Mouse (Mus musculus): ENCODE data around the gene Itga10.
A peak's percentile ranks its signal among the peaks of the same experiment; 100 is the strongest.

Gene Itga10

GRCm38 (mm10) chr3:96606618-96607017, 38.8 kb upstream of the Itga10 start:
- Histone ChIP-seq H3K27me3 (ENCODE audit: control insufficient read depth, insufficient read depth, low read length, poor library complexity, severe bottlenecking) (no peaks in the 10 kb centered on the region), H3K36me3 (ENCODE audit: control insufficient read depth, insufficient read depth, low read length, poor library complexity, severe bottlenecking) (no peaks in the 10 kb centered on the region)
- no peak for DNase-seq (ENCODE audit: low read depth, low spot score)

DNA sequence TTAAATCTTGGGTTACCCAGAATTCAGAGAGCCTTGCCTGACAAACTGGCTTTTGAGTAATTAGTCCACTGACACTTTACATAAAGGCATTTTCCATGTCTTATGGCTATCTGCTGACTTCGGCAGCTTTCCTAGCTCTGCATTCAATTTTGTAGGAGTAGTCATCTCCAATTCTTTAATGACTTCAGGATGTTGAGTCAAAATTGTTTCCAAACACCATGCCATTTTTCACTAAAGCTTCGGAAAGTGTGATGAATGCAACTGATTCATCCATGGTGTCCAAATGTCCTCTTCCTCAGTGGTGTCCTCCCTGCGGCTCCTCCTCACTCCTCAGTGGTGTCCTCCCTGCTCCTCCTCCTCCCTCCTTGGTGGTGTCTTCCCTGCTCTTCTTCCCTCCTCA, 27.4 kb upstream of the Itga10 start:
- DNase-seq (ENCODE audit: low read depth, low spot score), result no peak
- no peaks in the 10 kb centered on the region for H3K27me3 ChIP-seq (ENCODE audit: control insufficient read depth, insufficient read depth, low read length, poor library complexity, severe bottlenecking)
- H3K36me3 ChIP-seq (ENCODE audit: control insufficient read depth, insufficient read depth, low read length, poor library complexity, severe bottlenecking), result no peaks in the 10 kb centered on the region

DNA sequence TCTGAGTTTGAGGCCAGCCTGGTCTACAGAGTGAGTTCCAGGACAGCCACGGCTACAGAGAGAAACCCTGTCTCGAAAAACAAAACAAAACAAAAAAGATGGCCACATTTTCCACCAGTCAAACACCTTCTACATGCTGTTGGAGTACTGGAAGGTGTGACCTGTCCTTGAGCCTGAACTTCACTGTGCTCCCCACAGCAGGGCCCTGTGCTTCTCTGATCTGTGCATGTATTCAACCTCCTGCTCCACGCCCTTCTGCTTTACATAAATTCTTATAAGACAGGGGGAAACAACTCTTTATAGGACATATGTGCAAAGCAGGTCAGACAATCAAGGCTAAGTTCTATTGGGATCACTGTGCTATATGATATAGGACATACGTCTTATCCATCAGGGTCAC, 22.2 kb upstream of the Itga10 start:
- DNase-seq (ENCODE audit: low read depth, low spot score), result no peak
- H3K27me3 ChIP-seq (ENCODE audit: control insufficient read depth, insufficient read depth, low read length, poor library complexity, severe bottlenecking), result no peaks in the 10 kb centered on the region
- no peaks in the 10 kb centered on the region for H3K36me3 ChIP-seq (ENCODE audit: control insufficient read depth, insufficient read depth, low read length, poor library complexity, severe bottlenecking)

GRCm38 (mm10) chr3:96629729-96630600, 15.4 kb upstream of the Itga10 start, which contains the start of gene Rbm8a:
TSS of gene Rbm8a (plus strand) at chr3:96629933.
- no peaks in the 10 kb centered on the region for H3K27me3 ChIP-seq (ENCODE audit: control insufficient read depth, insufficient read depth, low read length, poor library complexity, severe bottlenecking)
- DNase-seq (ENCODE audit: low read depth, low spot score), result peak; percentile 97

DNA sequence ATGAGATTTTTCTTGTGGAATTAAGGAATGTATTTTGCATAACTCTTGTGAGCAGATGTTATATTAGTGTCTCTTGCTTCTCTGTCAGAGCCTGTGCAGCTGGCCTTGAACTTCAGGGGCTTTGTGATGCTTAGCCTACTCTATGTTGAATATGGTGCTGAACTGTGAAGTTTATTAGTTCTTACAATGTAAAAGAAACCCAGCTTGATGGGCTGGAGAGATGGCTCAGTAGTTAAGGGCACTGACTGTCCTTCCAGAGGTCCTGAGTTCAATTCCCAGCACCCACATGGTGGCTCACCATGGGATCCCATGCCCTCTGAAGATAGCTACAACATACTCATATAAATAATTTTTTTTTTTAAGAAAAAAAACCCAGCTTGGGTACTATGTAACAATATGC, 13.3 kb upstream of the Itga10 start:
- no peak for DNase-seq (ENCODE audit: low read depth, low spot score)
- H3K27me3 ChIP-seq (ENCODE audit: control insufficient read depth, insufficient read depth, low read length, poor library complexity, severe bottlenecking), result no peaks in the 10 kb centered on the region
- peaks cover 1% of the 10 kb centered on the region; the same call in 1 of the 2 replicates for H3K36me3 ChIP-seq (ENCODE audit: control insufficient read depth, insufficient read depth, low read length, poor library complexity, severe bottlenecking)

More at GRCm38 (mm10) chr3:96629729-96630600, 15.4 kb upstream of the Itga10 start, which contains the start of gene Rbm8a:
- H3K36me3 ChIP-seq (ENCODE audit: control insufficient read depth, insufficient read depth, low read length, poor library complexity, severe bottlenecking), result peaks cover 1% of the 10 kb centered on the region; the same call in 1 of the 2 replicates

- Histone ChIP-seq H3K36me3 (ENCODE audit: control insufficient read depth, insufficient read depth, low read length, poor library complexity, severe bottlenecking) (peaks cover 1% of the 10 kb centered on the region), H3K27me3 (ENCODE audit: control insufficient read depth, insufficient read depth, low read length, poor library complexity, severe bottlenecking) (no peaks in the 10 kb centered on the region)
- DNase-seq (ENCODE audit: low read depth, low spot score), result no peak
These were observed 11.4 kb upstream of the Itga10 start for GRCm38 (mm10) chr3:96634015-96634414.

DNA sequence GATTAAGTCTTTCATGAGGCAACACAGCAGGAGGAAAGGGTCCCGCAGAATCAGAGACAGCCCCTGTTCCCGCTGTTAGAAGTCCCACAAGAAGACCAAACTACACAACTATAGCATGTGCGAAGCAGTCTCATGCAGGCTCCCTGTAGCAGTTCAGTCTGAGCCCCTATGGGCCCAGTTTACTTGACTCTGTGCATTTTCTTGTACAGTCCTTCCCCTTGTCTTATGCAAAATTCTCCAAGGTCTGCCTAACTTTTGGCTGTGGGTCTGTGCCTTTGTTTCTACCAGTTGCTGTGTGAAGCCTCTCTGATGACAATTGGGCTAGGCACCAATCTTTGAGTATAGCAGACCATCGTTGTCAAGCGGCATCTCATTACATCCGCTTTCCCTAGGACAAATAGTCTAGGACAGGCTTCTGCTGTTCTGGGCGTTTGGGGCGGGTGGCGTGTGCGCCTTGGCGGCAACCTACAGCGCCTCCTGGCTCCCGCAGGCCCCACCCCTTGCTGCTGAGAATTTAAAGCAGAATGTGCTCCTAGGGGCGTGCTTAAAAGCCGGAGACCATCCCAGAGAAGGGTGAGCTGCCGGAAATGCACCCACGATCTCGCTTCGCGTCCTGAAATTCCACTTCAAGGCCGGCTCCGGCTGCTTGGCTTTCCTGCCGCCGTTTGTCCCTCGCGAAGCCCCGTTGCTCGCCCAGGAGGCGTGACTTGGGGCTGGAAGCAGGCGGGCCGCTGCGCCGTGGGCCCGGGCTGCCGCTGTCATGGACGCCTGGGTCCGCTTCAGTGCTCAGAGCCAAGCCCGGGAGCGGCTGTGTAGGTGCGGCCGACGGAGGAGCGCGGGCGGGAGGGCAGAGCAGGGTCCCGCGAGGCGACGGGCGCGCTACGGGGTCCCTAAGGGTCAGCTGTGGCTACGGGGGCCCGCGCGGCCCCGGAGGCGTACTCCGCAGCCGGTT, 10.2 kb upstream of the Itga10 start, which contains the start of the genes Pex11b and Gm42957:
Gene Pex11b, plus strand, starts transcription at position 449 of the 952 bp plus-strand sequence.
Gene Gm42957, plus strand, starts transcription at position 547 of the 952 bp plus-strand sequence.
- peak; percentile 73 for DNase-seq (ENCODE audit: low read depth, low spot score)
- H3K27me3 ChIP-seq (ENCODE audit: control insufficient read depth, insufficient read depth, low read length, poor library complexity, severe bottlenecking), result no peaks in the 10 kb centered on the region
- peaks cover 1% of the 10 kb centered on the region for H3K36me3 ChIP-seq (ENCODE audit: control insufficient read depth, insufficient read depth, low read length, poor library complexity, severe bottlenecking)

- Histone ChIP-seq H3K36me3 (ENCODE audit: control insufficient read depth, insufficient read depth, low read length, poor library complexity, severe bottlenecking) (peaks cover 1% of the 10 kb centered on the region), H3K27me3 (ENCODE audit: control insufficient read depth, insufficient read depth, low read length, poor library complexity, severe bottlenecking) (no peaks in the 10 kb centered on the region)
- no peak for DNase-seq (ENCODE audit: low read depth, low spot score)
These were observed 9.5 kb upstream of the Itga10 start for GRCm38 (mm10) chr3:96635906-96636305.

- no peak for DNase-seq (ENCODE audit: low read depth, low spot score)
- H3K36me3 ChIP-seq (ENCODE audit: control insufficient read depth, insufficient read depth, low read length, poor library complexity, severe bottlenecking), result peaks cover 1% of the 10 kb centered on the region
- no peaks in the 10 kb centered on the region for H3K27me3 ChIP-seq (ENCODE audit: control insufficient read depth, insufficient read depth, low read length, poor library complexity, severe bottlenecking)
These were observed 8.9 kb upstream of the Itga10 start for GRCm38 (mm10) chr3:96636448-96636847.

DNA sequence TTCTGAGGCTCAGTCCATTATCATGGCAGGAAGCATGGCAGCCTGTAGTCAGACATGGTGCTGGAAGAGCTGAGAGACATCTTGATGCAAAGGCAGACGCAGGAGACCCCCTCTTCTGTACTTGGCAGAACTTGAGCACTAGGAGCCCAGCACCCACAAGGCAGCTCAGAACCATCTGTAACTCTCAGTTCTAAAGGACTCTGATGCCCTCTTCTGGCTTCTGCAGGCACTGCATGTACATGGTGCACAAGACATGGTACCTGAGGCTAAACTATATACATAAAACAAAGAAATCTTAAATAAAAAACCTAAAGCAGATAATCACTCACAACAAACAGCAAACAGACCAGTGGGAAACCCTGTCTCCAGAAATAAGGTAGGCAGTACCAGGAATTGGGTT, 6.2 kb upstream of the Itga10 start:
- Histone ChIP-seq H3K36me3 (ENCODE audit: control insufficient read depth, insufficient read depth, low read length, poor library complexity, severe bottlenecking) (peaks cover 2% of the 10 kb centered on the region), H3K27me3 (ENCODE audit: control insufficient read depth, insufficient read depth, low read length, poor library complexity, severe bottlenecking) (no peaks in the 10 kb centered on the region)
- DNase-seq (ENCODE audit: low read depth, low spot score), result peak; percentile 87

DNA sequence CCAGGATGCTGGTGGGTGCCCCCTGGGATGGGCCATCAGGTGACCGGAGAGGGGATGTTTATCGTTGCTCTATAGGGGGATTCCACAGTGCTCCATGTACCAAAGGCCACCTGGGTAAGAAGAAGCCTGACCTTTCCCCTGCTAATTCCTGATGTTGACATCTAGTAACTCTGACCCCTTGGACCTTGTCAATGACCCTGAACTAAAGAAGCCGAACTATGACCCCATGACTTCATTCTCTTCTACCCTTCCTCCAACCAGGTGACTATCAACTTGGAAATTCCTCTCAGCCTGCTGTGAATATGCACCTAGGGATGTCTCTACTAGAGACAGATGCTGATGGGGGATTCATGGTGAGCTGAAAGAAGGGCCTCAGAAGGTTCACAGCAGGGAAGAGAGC, 2.0 kb downstream of the Itga10 start:
- DNase-seq (ENCODE audit: low read depth, low spot score), result no peak
- Histone ChIP-seq H3K27me3 (ENCODE audit: control insufficient read depth, insufficient read depth, low read length, poor library complexity, severe bottlenecking) (no peaks in the 10 kb centered on the region), H3K36me3 (ENCODE audit: control insufficient read depth, insufficient read depth, low read length, poor library complexity, severe bottlenecking) (peaks cover 2% of the 10 kb centered on the region; the same call in 1 of the 2 replicates)

- H3K27me3 ChIP-seq (ENCODE audit: control insufficient read depth, insufficient read depth, low read length, poor library complexity, severe bottlenecking), result no peaks in the 10 kb centered on the region
- peak; percentile 33 for DNase-seq (ENCODE audit: low read depth, low spot score)
- H3K36me3 ChIP-seq (ENCODE audit: control insufficient read depth, insufficient read depth, low read length, poor library complexity, severe bottlenecking), result no peaks in the 10 kb centered on the region
These were observed 15.5 kb downstream of the Itga10 start for GRCm38 (mm10) chr3:96660901-96661300.

DNA sequence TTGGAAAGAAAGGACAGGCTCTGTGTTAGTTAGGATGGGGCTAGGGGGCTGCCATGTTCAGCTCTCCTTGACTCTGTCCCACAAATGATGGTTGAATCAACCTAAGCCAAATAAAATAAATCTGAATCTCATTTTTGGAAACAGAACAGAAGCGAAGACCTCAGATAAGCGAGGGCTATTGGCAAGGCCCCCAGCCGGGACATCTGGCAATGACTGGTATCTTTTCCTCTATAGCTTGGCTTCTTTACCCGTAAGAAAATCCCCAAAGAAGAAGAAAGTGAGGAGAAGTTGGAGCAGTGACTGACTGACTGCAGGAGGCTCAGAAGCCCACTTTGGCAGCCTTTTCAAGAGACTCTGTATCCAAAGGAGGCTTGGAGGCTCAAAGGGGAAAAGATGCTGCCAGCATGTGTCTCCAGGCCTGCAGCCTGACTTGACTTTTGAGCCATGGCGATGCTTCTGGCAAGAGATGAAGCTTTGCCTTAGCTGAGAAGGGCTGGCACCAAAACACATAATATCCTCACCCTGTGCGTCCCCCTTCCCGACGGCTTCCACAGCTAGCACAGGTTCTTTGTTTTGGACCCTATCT, 17.4 kb downstream of the Itga10 start:
- no peaks in the 10 kb centered on the region for H3K36me3 ChIP-seq (ENCODE audit: control insufficient read depth, insufficient read depth, low read length, poor library complexity, severe bottlenecking)
- no peaks in the 10 kb centered on the region for H3K27me3 ChIP-seq (ENCODE audit: control insufficient read depth, insufficient read depth, low read length, poor library complexity, severe bottlenecking)
- no peak for DNase-seq (ENCODE audit: low read depth, low spot score)

DNA sequence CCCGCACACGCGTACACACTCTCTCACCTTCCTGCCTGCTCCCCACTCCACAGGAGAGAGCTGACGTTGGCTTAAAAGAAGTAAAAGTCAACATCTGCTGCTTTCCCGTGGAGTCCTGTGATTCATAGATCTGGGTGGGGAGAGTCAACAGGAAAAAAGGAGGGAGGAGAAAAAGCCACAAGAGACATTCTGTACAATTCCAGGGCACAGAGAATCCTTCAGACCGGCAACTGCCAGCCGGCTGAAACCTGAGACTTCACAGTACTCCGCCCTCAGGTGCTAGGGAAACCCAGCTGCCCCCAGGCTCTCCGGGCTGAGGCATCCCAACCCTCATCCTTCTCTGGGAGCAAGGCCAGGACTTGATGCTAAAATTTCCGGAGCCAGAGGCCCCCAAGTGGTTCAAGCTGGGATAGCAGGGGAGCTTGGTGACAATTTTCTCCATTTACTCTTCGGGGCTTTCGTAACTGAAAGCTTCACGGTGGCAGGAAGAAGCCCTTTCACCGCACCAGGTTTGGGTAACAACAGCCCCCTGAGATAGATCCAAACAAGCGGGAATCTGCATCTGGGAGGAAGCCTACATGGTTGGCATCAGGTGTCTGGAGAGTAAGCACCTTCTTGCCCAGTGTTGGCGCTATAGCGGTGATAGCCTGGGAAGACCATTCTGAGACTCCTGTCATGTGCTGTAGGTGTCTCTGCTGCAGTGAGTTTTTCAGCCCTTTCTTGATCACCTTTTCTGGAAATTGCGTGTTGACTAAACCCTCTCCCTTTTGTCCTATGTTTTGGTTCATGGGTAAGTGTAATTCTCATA, 18.3 kb downstream of the Itga10 start:
- Histone ChIP-seq H3K36me3 (ENCODE audit: control insufficient read depth, insufficient read depth, low read length, poor library complexity, severe bottlenecking) (no peaks in the 10 kb centered on the region), H3K27me3 (ENCODE audit: control insufficient read depth, insufficient read depth, low read length, poor library complexity, severe bottlenecking) (no peaks in the 10 kb centered on the region)
- peak; percentile 72 for DNase-seq (ENCODE audit: low read depth, low spot score)
